Mouse (Mus musculus) c-Kit-positive CD71-positive TER-119-negative erythroid progenitor cells, embryonic 14.5 days (primary cell): ENCODE data around the gene Dtd1.

Source experiments
- DNase-seq: peaks from one replicate; pipeline ENCODE4 v3.0.0-alpha.2; 2013; ENCODE audit warnings: low read depth

The Dtd1 gene

DNA sequence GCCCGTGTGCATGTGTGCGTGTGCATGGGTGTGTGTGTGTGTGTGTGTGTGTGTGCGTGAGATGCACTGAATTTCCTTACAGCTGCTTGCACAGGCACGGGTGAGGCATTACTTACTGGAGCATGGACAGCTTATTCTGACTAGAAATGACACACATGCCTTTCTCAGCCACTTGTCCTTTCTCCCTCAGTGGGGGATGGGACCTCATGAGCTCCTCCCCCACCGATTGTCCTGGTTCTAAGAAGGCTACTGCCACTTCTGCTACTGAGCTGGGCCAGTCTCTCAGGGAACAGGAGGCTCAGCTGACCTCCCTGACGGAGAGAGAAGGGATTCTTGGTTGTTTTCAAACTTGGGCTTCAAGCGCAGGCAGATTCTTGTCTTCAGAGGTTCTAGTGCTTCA is 40.4 kb downstream of the Dtd1 start:
- DNase-seq = no peak

DNA sequence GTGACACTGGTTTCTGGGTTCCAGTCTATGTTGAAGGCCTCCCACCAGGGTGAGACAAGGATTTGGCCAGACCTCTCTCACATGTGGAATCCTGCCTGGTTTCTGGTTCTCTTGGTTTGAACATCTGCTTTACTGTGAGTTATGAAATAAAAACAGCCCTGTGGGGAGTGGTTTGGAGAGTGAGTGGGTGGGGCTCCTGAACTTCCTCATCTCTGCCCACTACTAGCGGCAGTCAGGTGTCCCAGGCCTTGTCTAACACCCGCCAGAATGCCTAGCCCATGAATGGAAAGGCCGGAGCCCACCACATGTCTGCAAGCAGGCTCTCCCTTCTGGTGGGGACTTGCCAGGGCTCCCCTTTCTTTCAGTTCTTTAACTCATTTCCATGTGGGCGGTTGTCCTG is 42.3 kb downstream of the Dtd1 start:
- DNase-seq = no peak

DNA sequence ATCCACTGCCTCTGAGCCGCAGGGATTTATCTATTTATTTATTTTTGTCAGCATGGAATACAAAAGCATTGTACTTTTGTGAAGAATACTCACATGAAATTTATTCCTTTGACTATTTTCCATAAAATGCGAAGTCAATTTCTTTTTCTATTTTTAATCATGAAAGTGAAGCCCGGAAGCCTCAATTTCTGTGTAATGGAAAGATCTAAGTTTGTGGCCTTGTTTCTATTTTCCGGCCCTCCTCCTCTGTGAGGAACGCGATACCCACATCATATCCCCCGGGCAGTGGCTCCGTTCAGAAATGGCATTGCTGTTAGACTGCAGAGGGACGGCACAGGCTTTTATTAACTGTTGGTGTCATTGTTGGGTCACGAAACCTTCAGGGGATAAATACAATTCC is 46.7 kb downstream of the Dtd1 start:
- no peak for DNase-seq

DNA sequence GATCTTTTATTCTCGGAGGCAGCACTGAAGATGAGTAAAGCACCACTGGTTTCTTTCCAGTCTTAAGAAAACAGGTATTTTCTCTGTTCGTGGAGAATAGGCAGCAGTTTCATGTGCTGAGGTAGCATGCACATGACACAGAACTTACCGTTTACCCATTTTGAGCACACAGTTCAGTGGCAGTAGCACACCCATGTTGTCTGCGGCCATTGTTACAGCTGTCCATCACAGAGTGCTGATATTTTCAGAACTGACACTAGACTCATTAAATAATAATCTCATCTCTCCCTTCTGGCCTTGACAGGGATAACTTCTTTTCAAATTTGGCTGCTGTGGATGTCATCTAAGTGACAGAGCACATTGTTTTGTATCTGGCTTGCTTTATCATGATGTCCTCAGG is 47.5 kb downstream of the Dtd1 start:
- DNase-seq = no peak

DNA sequence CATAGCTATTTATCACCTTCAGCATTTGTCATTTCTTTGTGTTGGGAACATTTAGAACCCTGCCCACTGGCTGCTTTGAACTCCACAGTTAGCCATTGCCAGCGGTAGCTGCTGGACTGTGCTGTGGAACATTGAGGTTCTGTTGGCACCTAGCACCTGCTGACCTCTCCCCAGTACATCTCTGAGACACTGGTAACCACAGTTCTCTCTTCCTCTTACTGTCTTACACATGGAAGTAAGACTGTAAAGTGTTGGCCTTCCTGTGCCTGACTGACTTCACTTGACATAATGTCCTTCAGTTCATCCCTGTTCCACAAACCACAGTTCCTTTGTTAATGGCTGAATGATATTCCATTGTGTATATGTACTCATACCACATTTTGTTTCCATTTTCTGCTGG is 50.3 kb downstream of the Dtd1 start:
- no peak for DNase-seq

DNA sequence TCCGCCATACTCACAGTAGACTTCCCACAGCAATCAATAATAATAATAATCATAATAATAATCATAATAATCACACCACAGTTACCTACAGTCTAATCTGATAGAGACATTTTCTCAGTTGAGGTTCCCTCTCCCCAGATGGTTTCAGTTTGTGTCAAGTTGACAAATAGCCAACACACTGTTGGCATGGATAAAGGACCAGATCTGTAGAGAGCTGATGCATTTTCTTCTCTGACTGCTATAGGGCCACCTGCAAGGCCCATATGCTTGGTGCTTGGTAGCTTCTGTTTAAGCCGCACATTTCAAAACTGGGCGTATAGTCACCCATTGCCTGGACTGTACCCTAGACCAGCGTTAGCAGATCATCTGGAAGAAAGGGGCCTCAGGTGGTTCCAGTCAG is 53.1 kb downstream of the Dtd1 start:
- no peak for DNase-seq

DNA sequence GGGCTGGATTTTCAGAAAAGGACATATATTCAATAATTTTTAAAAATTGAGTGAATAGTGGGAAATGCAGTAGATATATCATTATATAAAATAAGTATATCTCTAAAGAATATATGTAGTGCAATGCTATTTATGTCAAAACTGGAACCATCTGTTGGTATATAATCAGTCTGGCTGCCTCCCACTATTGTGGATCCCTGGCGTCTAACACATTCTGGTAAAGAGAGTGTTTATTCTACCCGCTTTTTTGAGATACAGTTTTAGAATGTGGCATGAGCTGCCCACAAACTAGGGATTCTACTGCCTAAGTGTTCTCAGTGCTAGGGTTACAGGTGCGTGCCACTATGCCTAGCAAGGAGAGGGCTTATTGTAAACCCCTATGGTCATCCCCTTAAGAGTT is 55.6 kb downstream of the Dtd1 start:
- no peak for DNase-seq

DNA sequence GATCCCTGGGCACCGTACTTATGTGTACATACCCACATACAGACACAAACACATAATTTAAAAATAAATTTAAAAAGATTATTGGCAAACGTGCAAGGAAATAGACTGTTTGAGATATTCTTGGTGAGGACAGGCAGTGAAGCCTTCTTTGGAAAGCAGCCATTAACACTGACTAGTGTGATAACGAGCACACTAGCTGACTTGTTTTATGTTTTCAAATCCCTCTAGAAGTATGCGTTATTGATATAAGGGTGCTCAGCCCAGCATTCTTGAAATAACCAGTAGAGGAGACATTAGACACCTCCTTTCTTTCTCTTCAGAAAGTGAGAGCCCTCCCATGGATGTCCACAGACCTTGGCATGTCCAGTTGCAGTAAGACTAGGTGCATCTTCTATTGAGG is 68.8 kb downstream of the Dtd1 start:
- DNase-seq = no peak

DNA sequence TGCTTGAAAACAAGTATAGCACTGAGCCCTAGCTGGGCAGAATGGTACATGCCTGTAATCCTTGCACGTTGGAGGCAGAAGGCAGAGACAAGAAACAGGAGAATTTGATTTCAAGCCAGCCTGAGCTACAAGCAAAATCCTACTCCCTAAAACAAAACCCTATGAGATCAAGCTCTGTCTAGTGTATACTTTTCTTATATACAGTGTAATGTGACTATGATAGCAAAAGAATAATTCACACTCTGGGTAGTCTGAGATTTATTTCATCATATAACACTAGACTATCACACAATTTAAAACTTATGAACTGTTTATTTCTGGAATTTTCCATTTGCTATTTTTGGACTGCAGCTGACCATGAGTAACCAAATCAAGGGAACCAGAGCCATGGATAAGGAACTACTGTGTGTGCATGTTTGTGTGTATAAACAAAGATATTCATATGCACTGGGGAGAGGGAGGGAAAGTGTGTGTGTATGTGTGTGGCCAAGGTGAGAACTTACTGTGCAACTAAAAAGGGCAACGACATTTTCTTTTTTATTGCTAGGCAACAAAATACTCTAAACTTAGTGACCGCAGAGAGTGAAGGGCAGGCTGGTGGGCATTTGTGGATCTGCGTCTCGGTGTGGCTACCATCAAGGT is 70.7 kb downstream of the Dtd1 start:
- no peak for DNase-seq

DNA sequence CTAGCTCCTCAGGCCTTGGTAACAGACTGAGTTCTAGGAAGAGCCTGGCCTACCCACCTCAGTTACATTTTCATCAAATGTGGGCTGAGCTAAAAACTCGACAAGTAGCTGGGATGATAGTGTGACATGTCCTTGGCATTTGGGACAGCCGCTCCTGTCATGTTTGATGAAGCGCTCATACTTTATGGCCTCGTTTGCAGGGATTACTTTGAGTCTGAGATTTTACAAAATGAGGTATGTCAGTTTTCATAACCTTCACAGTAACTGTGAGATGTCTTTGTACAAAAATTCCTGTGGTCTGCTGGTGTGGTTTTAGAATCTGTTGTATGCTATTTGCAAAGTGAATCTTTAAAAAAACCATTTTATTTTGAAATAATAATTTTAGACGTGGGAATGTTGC is 72.7 kb downstream of the Dtd1 start:
- no peak for DNase-seq

DNA sequence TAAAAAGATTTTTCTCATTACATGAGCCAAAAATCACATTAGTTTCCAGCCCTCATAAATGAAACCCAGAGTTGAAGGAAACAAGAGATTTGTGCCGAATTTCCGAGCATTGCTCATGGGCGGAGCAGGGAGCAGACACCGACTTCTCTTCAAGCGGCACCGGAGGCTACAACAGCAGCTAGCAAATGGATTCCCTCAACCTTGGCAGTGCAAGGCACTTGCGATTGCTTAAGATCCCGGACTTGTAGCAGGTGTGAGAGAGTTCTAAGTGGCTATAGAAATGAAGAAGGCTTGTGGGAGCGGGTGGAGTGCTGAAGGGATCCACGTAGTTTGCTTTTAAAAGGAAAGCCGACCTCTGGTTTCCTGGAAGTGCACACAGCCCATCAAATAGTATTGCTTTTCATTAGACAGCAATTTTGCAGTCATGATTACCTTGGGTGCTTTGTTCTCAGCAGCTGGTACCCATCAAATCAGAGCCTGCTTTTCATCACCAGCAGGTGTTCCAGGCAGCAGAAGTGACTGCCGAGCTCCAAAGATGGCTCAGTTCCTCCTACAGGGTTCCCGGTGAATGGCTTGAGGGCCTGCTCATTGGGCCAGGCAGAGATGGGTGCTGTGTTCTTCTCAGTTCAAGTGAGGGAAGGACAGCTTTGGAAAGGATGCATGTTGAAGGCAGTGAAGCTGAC is 77.0 kb downstream of the Dtd1 start:
- DNase-seq = no peak

DNA sequence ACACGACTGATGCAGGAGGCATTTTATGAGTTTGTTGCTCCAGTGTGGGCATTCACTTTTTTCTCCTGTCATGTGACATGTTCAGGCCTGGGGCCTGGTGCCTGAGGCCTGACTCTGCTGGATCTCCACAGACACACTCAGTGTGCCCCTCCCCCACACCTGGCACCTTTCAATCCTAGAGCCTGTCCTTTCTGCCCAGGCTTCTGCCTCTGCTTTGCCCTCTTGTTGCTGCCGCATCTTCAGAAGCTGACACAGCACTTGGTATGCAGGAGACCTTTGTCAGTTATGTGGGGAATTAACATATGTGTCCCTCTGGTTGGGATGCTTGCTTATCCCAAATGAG is 77.5 kb downstream of the Dtd1 start:
- DNase-seq = no peak

DNA sequence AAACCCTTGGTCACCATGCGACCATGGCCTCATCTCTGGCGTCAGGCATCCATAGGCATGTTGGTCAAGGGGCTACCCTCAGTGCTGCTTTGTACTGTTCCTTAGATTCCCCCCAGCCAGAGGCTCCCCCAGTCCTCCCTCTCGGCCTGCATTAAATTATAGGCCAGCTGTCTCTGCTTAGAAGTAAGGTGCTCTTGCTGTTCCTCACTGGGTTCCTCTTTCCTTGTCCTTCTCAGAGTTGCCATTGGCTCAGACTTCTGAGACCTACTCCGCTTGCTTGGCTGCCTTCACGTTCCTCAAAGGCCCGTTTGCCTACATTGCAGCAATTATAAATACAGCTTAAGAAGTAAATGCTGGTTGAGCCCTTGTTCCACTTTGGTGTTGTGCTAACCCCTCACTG is 79.1 kb downstream of the Dtd1 start:
- DNase-seq = no peak

DNA sequence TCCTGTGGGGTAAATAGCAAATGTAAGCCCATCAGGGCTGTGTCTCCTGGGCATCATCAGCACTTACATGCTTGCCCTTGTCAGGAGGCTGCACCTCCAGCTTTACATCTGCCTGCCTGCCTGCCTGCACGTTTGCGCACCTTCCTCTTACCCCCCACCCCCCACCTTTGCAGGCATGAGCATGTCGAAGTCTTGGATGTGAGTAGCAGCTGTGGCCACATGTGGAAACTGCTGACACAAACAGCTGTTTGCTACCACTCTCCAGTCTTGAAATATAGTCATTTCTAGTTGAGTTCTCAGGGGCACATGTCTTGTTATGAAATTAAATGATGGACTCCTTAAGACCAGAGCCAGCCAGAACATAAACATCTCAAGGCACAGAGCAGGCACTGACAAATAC is 79.7 kb downstream of the Dtd1 start:
- no peak for DNase-seq

DNA sequence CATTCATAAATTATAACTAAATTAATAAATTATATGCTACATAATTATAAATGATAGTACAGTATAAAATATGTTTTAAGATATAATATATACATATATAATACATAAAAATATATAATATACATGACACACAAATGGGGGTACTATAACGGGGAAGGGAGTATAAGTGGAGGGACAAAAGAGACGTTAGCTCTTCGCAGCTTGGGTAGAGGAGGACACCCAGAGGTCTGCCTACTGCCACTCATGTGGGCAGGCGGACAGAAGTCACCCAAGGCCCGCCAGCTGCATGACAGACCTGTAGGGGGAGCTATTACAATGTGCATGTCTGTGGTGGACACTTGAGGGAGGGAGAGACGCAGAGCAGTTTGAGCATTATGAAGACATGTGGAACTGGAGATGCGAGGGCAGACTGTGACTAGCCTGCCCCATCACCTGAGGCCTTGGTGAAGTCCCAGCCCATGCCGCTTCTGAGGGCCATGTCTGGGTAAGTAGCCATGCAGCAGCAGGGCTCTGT is 92.6 kb downstream of the Dtd1 start:
- DNase-seq = no peak

DNA sequence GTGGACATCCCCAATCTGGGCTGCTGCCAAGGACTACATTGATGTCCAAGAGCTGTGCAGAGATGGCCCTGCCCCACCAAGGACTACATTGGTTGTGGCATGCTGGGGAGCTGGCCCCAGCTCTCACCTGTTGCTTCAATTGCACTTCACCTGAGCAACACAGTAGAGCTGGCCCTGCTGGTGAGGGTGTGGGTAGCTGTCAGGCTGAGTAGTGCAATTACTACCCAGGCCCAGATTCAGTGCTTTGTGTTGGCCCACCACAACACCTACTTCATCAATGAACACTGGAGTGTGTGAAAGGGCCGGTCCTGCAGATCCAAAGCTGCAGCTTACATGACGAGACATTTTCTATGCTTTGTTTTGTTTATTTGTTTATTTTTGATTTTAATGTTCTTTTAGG is 93.1 kb downstream of the Dtd1 start:
- DNase-seq = no peak

DNA sequence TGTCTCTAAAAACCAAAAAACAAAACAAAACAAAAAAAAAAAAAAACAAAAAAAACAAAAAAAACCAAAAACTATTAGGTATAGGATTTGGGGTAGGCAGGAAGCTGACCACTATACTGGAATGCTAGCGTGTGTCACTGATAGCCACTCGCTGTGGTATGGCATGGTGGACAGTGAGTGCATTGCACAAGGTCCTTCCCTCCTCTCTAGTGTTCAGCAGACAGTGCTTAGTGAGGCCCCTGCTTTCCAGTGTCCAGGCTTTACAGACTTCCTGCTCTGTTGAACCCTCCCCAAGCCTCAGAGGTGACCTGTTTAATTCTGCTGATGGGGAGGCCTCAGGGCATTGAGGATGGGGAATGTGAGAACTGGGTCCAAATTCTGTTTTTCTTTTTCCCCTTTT is 95.2 kb downstream of the Dtd1 start:
- no peak for DNase-seq

DNA sequence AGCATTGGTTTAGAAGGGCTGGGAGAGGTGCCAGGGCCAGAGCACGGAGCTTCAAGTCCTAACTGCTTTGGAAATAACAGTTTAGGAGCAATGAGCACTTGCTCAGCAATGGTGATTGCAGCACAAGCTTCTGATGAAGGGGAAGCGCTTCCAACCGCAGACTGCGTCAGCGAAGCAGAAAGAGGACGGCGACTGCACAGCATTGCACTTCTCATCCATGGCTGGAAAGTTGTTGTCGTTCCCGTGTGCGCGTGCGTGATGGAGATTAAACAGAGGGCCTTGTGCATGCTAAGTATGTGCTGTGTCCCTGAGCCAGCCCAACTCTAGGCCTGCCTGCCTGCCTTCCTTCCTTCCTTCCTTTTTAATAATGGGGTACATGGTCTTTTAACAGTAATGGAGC is 98.3 kb downstream of the Dtd1 start:
- DNase-seq = no peak

DNA sequence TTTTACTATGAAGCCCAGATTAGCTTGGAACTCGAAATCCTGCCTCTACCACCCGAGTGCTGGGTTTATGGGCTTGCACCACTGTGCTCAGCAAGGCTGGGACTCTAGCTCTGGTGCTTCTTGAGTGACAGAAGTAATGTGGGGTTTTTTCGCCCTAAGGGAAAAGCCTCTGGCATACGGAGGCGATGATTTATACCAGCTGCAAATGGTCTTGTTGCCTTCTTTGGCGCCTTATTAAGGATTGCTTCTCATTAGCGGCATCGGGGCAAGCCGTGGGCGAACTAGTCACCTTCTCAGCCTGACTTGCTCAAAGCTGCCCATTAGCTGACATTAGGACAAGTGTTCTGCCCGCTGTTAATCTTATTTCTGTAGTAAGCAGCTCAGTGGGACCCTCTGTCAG is 100.9 kb downstream of the Dtd1 start:
- no peak for DNase-seq

DNA sequence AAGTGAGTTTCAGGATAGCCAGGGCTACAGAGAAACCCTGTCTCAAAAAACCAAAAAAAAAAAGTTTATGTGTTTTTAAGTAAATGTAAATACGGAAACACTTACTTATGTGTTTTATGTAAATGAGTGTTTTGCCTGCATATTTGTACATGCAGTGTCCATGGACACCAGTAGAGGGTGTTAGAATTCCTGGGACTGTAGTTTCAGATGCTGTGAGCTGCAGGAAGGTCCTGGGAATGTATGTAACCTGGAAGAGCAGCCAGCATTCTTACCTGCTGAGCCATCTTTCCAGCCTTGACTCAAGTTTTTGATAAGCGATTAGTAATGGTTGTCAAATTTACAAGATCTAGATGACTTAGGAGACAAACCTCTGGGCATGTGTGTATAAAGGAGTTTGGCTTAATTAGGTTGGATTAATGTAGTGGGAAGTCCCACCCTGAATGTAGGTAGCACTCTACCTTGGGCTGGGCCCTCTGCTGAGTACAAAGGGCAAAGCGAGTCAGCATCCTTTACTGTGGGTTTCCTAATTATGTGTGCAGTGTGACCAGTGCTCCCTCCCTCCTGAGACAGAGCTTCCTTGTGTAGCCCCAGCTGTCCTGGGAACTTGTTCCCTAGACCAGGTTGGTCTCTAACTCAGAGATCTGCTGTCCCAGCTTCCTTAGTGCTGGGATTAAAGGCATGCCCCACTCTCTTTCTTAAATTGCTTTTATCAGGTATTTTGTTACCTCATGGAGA is 101.9 kb downstream of the Dtd1 start:
- DNase-seq = no peak

DNA sequence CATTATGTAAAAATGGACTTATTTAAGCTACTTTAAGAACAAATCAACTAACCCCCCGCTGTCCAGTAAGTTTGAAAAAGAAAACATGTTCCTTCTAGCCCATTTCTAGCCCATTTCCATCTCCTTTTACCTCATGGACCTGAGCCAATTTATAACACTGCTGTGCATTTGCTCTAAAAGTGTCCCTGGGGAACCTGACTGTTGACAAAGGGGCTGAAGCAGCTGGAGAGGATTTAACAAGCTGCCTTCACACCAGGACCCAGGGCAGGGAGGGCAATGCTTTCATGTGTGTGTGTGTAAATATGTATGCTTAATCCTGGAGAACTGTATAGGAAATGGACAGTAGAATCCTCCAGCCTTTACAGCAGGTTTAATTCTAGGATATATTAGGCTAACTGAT is 109.6 kb downstream of the Dtd1 start:
- no peak for DNase-seq

DNA sequence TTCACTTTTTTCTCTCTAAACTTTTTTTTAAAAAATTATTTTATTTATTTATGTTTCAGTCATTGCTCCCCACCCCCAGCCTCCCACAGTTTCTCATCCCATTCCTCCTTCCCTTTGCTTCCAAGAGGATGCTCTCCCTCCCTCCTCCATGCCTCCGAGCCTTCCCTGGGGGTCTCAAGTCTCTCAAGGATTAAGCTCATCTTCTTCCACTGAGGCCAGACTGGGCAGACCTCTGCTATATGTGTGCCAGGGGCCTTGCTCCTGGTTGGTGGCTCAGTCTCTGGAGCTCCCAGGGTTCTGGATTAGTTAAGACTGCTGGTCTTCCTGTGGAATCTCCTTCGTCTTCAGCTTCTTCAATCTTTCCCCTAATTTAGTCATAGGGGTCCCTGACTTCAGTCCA is 110.0 kb downstream of the Dtd1 start:
- DNase-seq = no peak

DNA sequence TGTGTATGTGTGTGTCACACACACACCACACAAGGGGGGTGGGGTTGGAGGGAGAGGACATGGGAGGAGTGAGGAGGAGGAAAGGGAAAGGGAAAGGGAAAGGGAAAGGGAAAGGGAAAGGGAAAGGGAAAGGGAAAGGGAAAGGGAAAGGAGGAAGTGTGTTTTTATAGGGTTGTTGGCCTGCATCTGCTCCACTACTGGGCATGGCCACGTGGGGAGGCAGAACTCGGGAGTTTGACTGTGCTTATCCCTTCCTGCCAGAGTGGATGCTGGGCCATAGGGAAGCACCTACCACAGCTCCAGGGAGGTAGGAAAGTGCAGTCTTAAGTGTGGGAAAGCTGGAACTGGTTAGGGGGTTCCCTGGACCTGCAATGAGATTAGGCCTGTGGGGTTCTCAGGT is 114.9 kb downstream of the Dtd1 start:
- no peak for DNase-seq
